Mouse (Mus musculus) heart, embryonic 10.5 days (tissue): ENCODE measurements around the gene A930002H24Rik. TPM values are rescaled to one million over a fixed set of nuclear protein-coding genes. Genes with fewer than 3 reads are reported as not detected.

ENCODE experiments used
- DNase-seq: peaks from one replicate; pipeline ENCODE4 v3.0.0-alpha.2; 2017; ENCODE audit warnings: low spot score
- H3K27ac ChIP-seq: fragments of 300-500 bp; sonication (generic); 2 replicates; pipeline ENCODE4 v1.5.1; 2016; ENCODE audit warnings: mild to moderate bottlenecking
- H3K27me3 ChIP-seq: fragments of 300-500 bp; sonication (generic); 2 replicates; pipeline ENCODE4 v1.6.1; 2016; ENCODE audit warnings: mild to moderate bottlenecking; ENCODE audit not compliant: poor library complexity, insufficient read depth, severe bottlenecking
- H3K36me3 ChIP-seq: fragments of 300-500 bp; sonication (generic); 2 replicates; pipeline ENCODE4 v1.6.1; 2016; ENCODE audit warnings: mild to moderate bottlenecking, moderate library complexity
- H3K4me1 ChIP-seq: fragments of 300-500 bp; sonication (generic); 2 replicates; pipeline ENCODE4 v1.6.1; 2016; ENCODE audit warnings: mild to moderate bottlenecking
- H3K4me3 ChIP-seq: fragments of 300-500 bp; sonication (generic); 2 replicates; pipeline ENCODE4 v1.5.1; 2016; ENCODE audit warnings: mild to moderate bottlenecking, moderate library complexity
- H3K9me3 ChIP-seq: fragments of 300-500 bp; sonication (generic); 2 replicates; pipeline ENCODE4 v1.6.1; 2016; ENCODE audit warnings: mild to moderate bottlenecking, moderate library complexity
- WGBS: fragments of 180-500 bp; shearing (Covaris S2); methylation state at CpG from one replicate; pipeline ENCODE4 v1.1.7; 2016; 5-methylcytosine and 5-hydroxymethylcytosine counted together
- polyA plus RNA-seq: library from polyadenylated mRNA; unstranded; fragments of >200 nt; fragmentation: Nextera tagmentation; extraction: Ambion mirVana; gene quantifications from 2 replicates; pipeline ENCODE4 v1.2.1, GENCODE M21; 2016

A930002H24Rik gene
- polyA plus RNA-seq, 1 experiment from 2014 or later, result 2.7 TPM

GRCm38 (mm10) chr17:63826767-63827166 lies 36.8 kb downstream of the A930002H24Rik start:
- H3K36me3 ChIP-seq, result no peaks in the 10 kb centered on the region
- H3K4me3 ChIP-seq, result no peak overlapping the region
- WGBS, result 79% methylated on average over 7 of the region's 7 CpGs
- H3K4me1 ChIP-seq, result no peaks in the 10 kb centered on the region
- H3K27me3 ChIP-seq, result no peaks in the 10 kb centered on the region
- peak; percentile 19 for DNase-seq
- no peaks in the 10 kb centered on the region for H3K9me3 ChIP-seq
- H3K27ac ChIP-seq, result no peak overlapping the region

DNA sequence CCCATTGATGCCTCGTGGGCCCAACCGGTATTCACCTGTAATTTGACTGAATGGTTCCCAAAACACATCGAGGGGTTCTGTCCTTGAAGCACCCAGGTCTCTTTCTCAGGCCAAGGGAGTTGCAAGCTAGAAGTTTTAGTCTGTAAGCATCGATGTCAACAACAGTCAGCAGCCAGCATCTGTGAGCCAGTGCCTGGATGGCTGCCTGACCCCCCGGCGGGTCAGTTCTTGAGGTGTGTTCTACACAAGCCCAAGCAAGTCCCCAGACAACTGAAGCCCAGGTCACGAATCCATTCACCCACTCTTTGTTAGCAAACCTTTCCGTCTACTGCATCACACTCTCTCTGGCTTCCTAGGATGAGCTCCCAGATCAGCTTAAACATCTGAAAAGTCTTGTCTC lies 37.4 kb downstream of the A930002H24Rik start:
- Histone ChIP-seq H3K9me3 (no peaks in the 10 kb centered on the region), H3K4me3 (no peak overlapping the region), H3K36me3 (no peaks in the 10 kb centered on the region), H3K4me1 (no peaks in the 10 kb centered on the region), H3K27me3 (no peaks in the 10 kb centered on the region), H3K27ac (no peak overlapping the region)
- WGBS, result 81% methylated on average over 8 of the region's 8 CpGs
- peak; percentile 63 for DNase-seq

DNA sequence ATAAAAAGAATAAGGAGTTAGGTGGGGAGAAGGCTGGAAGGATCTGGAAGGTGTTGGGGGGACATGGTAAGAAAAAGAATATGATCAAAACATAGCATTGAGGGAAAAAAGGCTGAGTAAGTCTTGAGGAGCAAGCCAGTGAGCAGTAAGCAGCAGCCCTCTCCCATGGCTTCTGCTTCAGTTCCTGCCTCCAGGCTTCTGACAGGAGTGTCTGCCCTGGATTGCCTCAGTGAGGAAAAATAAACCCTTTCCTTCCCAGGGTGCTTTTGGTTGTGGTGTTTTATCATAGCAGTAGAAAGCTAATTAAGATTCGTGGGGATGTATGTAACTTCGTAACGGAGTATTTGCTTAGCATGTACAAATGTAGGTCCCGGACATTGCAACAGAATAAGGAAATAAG lies 39.5 kb downstream of the A930002H24Rik start:
- H3K27ac ChIP-seq, result no peak overlapping the region
- H3K9me3 ChIP-seq, result no peaks in the 10 kb centered on the region
- no peaks in the 10 kb centered on the region for H3K27me3 ChIP-seq
- WGBS, result 89% methylated on average over 4 of the region's 4 CpGs
- H3K4me1 ChIP-seq, result no peaks in the 10 kb centered on the region
- H3K36me3 ChIP-seq, result no peaks in the 10 kb centered on the region
- H3K4me3 ChIP-seq, result no peak overlapping the region
- peak; percentile 30 for DNase-seq

DNA sequence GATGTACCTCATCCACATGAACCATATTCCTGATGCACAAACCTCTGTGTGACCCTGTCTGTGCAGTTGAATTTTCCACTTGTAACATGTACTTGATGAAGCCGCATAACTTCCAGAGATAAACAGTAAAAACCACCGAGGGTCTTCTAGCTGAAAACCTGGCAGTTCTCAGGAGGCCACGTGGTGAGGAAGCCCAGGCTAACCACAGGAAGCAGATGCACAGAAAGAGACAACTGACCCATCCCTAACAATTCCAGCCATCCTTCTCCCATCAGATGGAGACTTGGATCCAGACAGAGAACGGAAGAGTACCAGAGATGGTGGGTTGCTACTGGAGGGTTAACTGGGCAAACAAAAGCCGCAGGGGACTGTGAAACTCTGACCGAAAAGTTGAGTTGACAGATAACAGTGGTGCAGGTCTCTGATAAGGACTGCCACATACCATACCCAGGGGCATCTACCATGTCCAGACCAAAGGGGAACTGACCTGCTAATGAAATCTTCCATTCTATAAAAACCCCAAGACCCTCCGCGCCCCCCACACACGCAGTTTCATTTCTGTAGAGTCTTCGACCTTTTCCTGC lies 45.1 kb downstream of the A930002H24Rik start:
- H3K4me1 ChIP-seq, result no peaks in the 10 kb centered on the region
- DNase-seq, result peak; percentile 35
- H3K27me3 ChIP-seq, result no peaks in the 10 kb centered on the region
- no peaks in the 10 kb centered on the region for H3K9me3 ChIP-seq
- H3K36me3 ChIP-seq, result no peaks in the 10 kb centered on the region
- WGBS, result 61% methylated on average over 10 of the region's 10 CpGs
- H3K4me3 ChIP-seq, result no peak overlapping the region
- H3K27ac ChIP-seq, result no peak overlapping the region

DNA sequence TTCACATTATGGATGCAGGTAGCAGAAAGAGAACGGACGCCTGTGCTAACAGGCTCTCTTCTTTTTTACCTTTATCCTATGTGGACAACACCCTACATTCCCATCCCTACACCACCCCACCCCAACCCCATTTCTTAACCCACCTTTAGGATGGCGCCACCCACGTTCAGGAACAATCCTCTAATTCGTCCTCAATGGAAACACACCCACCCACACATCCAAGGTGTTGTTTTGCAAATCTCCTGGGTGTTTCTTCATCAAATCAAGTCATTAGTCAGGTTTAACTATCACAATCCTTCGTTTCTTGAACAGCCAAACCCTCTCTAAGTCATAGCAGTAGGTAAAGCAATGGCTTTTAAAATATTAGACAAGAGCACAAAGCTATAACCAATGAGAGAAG lies 50.0 kb downstream of the A930002H24Rik start:
- no peaks in the 10 kb centered on the region for H3K36me3 ChIP-seq
- H3K4me1 ChIP-seq, result no peaks in the 10 kb centered on the region
- H3K9me3 ChIP-seq, result no peaks in the 10 kb centered on the region
- H3K27me3 ChIP-seq, result no peaks in the 10 kb centered on the region
- 83% methylated on average over 6 of the region's 6 CpGs for WGBS
- H3K27ac ChIP-seq, result no peak overlapping the region
- DNase-seq, result peak; percentile 43
- no peak overlapping the region for H3K4me3 ChIP-seq

Other genes with a start within 250 kb of the A930002H24Rik start
- 26.4 and 28.1 TPM in 2 replicates for gene Fer, start 729 bp downstream of the A930002H24Rik start, polyA plus RNA-seq